Mouse (Mus musculus) bone marrow, adult 2 months (tissue): ENCODE data around the gene Gpatch3. TPM values are rescaled to one million over a fixed set of nuclear protein-coding genes. Genes with fewer than 3 reads are reported as not detected.

Experiments
- H3K27ac ChIP-seq: fragments of 200-500 bp; 2 replicates; pipeline ENCODE4 v1.5.1; 2012; ENCODE audit warnings: low read depth, mild to moderate bottlenecking, control low read depth, inconsistent platforms, low read length; ENCODE audit not compliant: control insufficient read depth, poor library complexity, insufficient read depth
- H3K4me1 ChIP-seq: fragments of 200-500 bp; 2 replicates; pipeline ENCODE4 v1.6.1; 2011; ENCODE audit warnings: low read length; ENCODE audit not compliant: control insufficient read depth, insufficient read depth
- H3K4me3 ChIP-seq: fragments of 200-500 bp; replicated peaks from 2 replicates; pipeline ENCODE3; 2011; ENCODE audit warnings: mild to moderate bottlenecking, low read depth, low read length, control low read depth; ENCODE audit not compliant: control insufficient read depth
- CTCF ChIP-seq: fragments of 200-500 bp; IDR thresholded peaks from 2 replicates; pipeline ENCODE4 v1.5.1; 2011; ENCODE audit warnings: low read length, control low read depth; ENCODE audit not compliant: control insufficient read depth, insufficient read depth
- POLR2A ChIP-seq: fragments of 200-500 bp; IDR thresholded peaks from 2 replicates; pipeline ENCODE4 v1.6.1; 2011; ENCODE audit warnings: low read depth, mild to moderate bottlenecking, control low read depth, low read length, borderline replicate concordance; ENCODE audit not compliant: control insufficient read depth
- WGBS: fragments of 180-500 bp; shearing (Covaris S2); methylation state at CpG from one replicate; pipeline ENCODE4 v1.1.7; 2018; 5-methylcytosine and 5-hydroxymethylcytosine counted together
- polyA plus RNA-seq: library from polyadenylated mRNA; stranded (reverse); fragments of >200 nt; gene quantifications from 2 replicates; pipeline ENCODE4 v1.2.4, GENCODE M21; 2011; ENCODE audit warnings: low replicate concordance; ENCODE audit not compliant: missing spikeins, insufficient read depth, insufficient read length

The Gpatch3 gene
- polyA plus RNA-seq, 1 experiment = 12.2 TPM

DNA sequence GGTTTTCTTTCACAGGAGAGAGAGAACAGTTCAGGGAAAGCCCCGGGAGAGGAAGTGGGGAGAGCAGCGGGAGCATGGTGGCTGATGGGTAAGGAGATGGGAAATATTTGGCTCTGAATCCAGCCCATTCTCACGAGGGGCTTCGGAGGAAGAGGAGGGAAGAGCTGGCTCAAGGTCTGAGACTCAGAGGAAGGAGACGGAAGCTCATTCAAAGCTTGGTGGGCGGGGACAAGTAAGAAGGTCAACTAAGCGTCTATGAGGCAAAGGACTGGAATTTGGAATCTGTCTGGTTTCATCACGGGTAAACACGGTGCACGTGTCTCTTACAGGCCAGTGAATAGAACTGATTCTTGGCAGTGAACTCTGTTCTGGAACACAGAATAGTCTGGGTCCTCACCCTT is 4.5 kb upstream of the Gpatch3 start:
- 46% methylated on average over 10 of the region's 10 CpGs for WGBS
- no peak overlapping the region for H3K27ac ChIP-seq
- H3K4me3 ChIP-seq = no peak overlapping the region
- peaks cover 1% of the 10 kb centered on the region; the same call in 1 of the 2 replicates for H3K4me1 ChIP-seq
- TF ChIP-seq POLR2A (no peak), CTCF (no peak)

DNA sequence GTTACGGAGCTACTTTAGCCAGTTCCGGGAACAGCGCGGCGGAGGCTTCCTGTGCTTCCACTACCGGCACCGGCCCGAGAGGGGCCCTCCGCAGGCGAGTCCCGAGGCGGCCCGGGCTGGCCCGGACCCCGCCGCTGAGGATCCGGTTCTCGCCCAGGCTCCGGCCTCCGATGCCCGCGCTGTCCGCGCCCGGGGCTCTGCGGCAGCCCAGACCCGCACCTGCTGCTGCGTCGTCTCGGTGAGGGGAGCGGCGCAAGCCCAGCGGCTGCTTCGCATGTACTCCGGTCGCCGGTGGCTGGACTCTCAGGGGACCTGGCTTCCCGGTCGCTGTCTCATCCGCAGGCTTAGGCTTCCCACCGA is 278 bp downstream of the Gpatch3 start:
- TF ChIP-seq CTCF (no peak), POLR2A (no peak)
- H3K27ac ChIP-seq = peak overlapping the region; percentile 14; the same call in 1 of the 2 replicates
- WGBS = under 1% methylated on average over 41 of the region's 41 CpGs
- peaks cover 3% of the 10 kb centered on the region for H3K4me1 ChIP-seq
- peak overlapping the region; percentile 80 for H3K4me3 ChIP-seq

DNA sequence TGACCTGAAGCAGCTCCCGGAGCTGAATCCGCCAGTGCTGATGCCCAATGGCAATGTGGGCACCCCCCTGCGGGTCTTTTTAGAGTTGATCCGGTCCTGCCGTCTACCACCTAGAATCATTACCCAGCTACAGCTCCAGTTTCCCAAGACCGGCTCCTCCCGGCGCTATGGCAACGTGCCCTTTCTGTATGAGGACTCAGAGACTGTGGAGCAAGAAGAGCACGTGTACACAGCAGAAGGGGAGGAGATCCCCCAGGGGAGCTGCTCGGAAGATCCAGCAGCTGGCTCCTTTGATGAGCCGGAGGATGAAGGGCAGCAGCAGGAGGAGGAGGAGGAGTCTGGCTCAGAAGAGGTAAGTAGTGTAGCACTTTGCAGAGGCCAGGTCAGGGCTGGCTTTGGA is 3.4 kb downstream of the Gpatch3 start:
- no peak overlapping the region for H3K27ac ChIP-seq
- WGBS = 91% methylated on average over 12 of the region's 12 CpGs
- H3K4me1 ChIP-seq = peaks cover 3% of the 10 kb centered on the region
- TF ChIP-seq CTCF (no peak), POLR2A (no peak)
- no peak overlapping the region for H3K4me3 ChIP-seq

DNA sequence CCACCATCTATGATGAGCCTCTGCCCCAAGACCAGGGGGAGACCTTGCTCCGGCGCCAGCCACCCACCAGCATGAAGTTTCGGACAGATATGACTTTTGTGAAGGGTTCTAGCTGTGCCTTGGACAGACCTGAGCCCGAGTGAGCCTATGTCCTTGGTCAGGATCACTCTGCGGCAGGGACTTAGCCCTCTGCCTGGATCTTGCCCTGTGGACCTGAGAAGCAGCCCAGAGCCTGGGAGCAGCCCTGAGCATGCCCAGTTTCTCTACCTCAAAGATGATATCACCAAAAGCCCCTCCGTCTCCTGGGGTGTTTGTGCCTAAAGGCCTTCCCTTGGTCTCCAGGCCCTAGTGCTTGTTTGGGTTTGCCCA is 9.1 kb downstream of the Gpatch3 start:
- peaks cover 2% of the 10 kb centered on the region for H3K4me1 ChIP-seq
- peak overlapping the region; percentile 63 for H3K27ac ChIP-seq
- TF ChIP-seq POLR2A (no peak), CTCF (no peak)
- H3K4me3 ChIP-seq = peak overlapping the region; percentile 99
- 56% methylated on average over 6 of the region's 6 CpGs for WGBS

DNA sequence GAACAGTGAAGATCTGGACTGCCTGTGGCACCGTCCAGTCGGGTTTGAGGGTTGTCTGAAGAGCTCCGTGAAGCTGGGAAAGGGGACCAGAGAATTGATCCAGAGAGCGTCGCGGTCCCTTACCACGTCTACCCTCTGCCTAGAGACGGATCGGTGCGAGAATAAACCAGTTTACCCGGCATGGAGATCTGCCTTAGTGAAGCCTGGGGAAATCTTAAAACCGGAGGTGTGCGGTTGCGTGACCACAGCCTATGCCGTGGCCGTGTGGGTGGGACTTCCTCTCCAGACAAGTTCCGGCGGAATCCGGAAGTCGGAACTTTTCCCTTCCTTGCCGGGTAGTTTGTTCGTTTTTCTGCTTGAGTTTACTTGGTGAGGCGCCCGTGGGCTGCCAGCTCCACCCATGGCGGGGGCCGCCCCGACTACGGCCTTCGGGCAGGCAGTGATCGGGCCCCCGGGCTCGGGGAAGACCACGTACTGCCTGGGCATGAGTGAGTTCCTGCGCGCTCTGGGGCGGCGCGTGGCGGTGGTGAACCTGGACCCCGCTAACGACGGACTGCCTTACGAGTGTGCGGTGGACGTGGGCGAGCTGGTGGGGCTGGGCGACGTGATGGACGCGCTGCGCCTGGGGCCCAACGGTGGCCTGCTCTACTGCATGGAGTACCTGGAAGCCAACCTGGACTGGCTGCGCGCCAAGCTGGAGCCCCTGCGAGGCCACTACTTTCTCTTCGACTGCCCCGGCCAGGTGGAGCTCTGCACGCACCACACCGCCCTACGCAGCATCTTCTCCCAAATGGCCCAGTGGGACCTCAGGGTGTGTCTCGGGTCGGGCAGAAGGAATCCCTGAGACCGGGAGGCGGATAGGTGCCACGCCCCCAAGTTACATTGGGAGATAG is 9.8 kb downstream of the Gpatch3 start, which contains the start of gene Gpn2:
Gpn2 (plus strand) TSS at position 304 of the 893 bp plus-strand sequence.
- H3K4me1 ChIP-seq = peaks cover 2% of the 10 kb centered on the region
- no peak for TF ChIP-seq CTCF
- TF ChIP-seq POLR2A = peak; percentile 22; the same call in 1 of the 2 replicates
- peak within 1 kb of the TSS; percentile 99 for H3K4me3 ChIP-seq
- WGBS = under 1% methylated on average over 65 of the region's 65 CpGs
- peak within 1 kb of the TSS; percentile 83 for H3K27ac ChIP-seq

DNA sequence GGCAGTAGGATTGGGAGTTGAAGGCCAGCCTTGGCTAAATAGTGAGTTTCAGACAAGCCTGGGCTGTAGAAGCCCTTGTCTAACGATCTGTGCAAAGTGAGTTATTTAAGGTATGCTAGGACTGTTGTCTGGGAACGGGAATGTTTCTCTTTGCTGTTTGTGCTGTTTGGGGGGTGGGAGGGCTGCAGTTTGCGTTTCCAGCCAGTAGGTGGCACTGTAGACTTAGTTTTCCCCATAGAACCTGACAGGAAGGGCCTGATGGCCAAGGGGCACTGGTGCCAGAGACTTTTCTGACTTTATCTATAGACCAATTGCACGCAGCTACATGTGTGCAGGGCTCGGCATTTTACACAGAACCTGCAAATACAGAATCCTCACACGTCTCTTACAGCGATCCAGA is 18.0 kb downstream of the Gpatch3 start:
- no peak for TF ChIP-seq POLR2A
- peak; percentile 93 for TF ChIP-seq CTCF
- Histone ChIP-seq H3K27ac (no peak overlapping the region), H3K4me3 (no peak overlapping the region), H3K4me1 (no peaks in the 10 kb centered on the region)
- WGBS = 27% methylated on average over 7 of the region's 7 CpGs

DNA sequence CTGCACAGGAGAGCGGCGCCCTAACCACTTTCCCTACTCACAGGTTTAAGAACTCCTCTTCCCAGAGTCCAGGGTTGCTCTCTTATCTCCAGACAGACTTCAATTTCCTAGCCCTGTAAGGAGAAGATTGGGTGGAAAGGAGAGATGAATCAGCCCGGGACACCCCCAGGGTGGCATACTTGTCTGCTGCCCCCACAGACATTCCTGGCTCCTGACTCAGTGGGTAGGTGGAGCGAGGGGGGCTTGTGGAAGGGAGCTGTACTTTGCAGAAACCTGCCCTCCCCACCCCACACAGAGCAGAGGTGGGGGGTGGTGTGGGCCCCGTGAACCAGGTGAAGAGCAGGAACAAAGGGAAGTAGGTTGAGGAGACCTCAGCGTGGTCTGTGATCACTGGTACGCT is 21.0 kb downstream of the Gpatch3 start:
- TF ChIP-seq POLR2A (no peak), CTCF (no peak)
- Histone ChIP-seq H3K4me1 (no peaks in the 10 kb centered on the region), H3K27ac (0 out of 2 replicates have a peak overlapping the region, but pooled peaks have one; percentile 45), H3K4me3 (no peak overlapping the region)
- WGBS = 59% methylated on average over 7 of the region's 7 CpGs

DNA sequence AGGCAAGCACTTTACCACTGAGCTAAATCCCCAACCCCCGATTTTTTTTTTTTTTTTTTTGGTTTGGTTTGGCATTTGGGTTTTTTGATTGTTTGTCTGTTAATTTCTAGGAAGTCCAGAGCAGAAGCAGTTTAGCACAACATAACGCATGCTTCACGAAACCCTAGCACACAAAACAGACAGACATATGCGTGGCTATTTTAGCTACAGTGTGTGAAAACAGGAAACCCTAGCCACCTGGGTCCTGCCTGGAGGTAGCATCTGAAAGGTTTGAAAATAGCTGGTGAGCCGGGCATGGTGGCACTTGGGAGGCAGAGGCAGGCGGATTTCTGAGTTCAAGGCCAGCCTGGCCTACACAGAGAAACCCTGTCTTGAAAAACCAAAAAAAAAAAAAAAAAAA is 21.5 kb downstream of the Gpatch3 start:
- WGBS = 38% methylated on average over 6 of the region's 6 CpGs

DNA sequence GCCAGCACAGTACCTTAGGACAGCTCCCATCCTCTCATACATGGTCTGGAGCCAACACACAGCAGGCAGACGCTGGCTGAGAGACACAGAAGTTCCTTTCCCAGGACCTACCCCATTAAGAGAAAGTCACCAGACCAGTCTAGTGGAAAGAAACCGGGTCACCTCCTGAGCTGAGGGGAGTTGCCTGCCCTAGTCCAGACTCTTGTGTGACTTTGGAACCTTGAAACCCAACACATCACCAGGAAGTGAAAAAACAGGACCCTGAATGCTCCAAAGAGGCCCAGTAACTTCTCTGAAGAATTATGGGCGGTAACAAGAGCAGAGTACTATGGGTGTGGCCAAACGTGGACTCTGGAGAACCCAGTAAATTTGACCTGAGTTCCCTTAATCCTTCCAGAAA is 24.1 kb downstream of the Gpatch3 start:
- Histone ChIP-seq H3K27ac (no peak overlapping the region), H3K4me3 (no peak overlapping the region), H3K4me1 (no peaks in the 10 kb centered on the region; the same call in 1 of the 2 replicates)
- no peak for TF ChIP-seq POLR2A
- TF ChIP-seq CTCF = no peak
- 34% methylated on average over 4 of the region's 4 CpGs for WGBS

More for the DNA sequence above, 21.5 kb downstream of the Gpatch3 start:
- Histone ChIP-seq H3K4me3 (no peak overlapping the region), H3K27ac (no peak overlapping the region), H3K4me1 (no peaks in the 10 kb centered on the region)
- no peak for TF ChIP-seq CTCF
